Mouse (Mus musculus) erythroblast, embryonic 14.5 days (primary cell): ENCODE results near the gene Syn3. TPM values are rescaled to one million over a fixed set of nuclear protein-coding genes. Genes with fewer than 3 reads are reported as not detected.

ENCODE experiments used
- H3K27me3 ChIP-seq: 2 replicates; pipeline ENCODE4 v1.6.1; 2012; ENCODE audit warnings: inconsistent platforms; ENCODE audit not compliant: control insufficient read depth
- H3K36me3 ChIP-seq: 2 replicates; pipeline ENCODE4 v1.6.1; 2012; ENCODE audit warnings: mild to moderate bottlenecking, inconsistent platforms; ENCODE audit not compliant: control insufficient read depth
- H3K4me1 ChIP-seq: 2 replicates; pipeline ENCODE4 v1.6.1; 2012; ENCODE audit warnings: inconsistent platforms; ENCODE audit not compliant: control insufficient read depth
- H3K4me3 ChIP-seq: replicated peaks from 2 replicates; pipeline ENCODE3; 2012; ENCODE audit warnings: moderate library complexity, mild to moderate bottlenecking, inconsistent platforms
- H3K9me3 ChIP-seq: 2 replicates; pipeline ENCODE4 v1.6.1; 2012; ENCODE audit warnings: low read length, inconsistent platforms, mixed read lengths; ENCODE audit not compliant: control insufficient read depth
- GATA1 ChIP-seq: IDR thresholded peaks from 2 replicates; pipeline ENCODE4 v1.6.1; 2012; ENCODE audit warnings: low read length, inconsistent platforms, mixed read lengths
- TAL1 ChIP-seq: IDR thresholded peaks from 3 replicates; pipeline ENCODE4 v1.6.1; 2012; ENCODE audit warnings: low read length, inconsistent platforms, mixed read lengths
- polyA plus RNA-seq: library from polyadenylated mRNA; stranded (reverse); fragments of >175 nt; gene quantifications from 2 replicates; pipeline ENCODE4 v1.2.3, GENCODE M21; 2012

Gene Syn3
- polyA plus RNA-seq, 1 experiment, result not detected

DNA sequence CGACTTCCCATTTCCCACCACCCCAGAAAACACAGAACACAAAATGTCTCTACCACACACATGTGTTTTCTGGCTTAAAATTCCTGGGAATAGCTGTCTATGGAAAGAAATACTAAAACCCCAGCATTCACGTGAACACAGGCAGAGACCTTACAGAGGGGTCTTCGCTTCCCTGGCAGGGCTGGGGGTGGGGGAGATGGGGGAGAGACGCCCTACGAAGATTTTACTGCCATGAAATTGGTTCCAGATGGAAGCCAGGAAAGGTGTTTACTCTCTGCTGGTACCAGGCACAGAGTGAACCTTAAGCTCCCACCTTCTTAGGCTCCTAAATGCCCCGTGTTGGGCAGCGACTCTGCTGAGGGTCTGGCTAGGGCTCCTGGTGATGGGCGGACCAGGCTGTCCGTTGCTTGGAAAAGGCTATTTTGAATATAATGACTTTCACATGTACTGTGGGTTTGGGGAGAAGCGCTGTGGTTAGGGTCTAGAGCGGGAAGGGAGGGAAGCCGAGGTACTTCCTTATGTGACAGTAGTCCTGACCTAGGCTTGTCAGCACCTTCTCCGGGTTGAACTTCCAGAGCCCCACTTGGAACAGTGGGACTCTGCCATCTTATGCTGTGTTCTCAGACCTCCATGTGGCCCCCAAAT is 203.1 kb downstream of the Syn3 start:
- Histone ChIP-seq H3K36me3 (no peaks in the 10 kb centered on the region), H3K4me3 (no peak overlapping the region), H3K4me1 (peaks cover 3% of the 10 kb centered on the region), H3K27me3 (peaks cover 44% of the 10 kb centered on the region), H3K9me3 (peaks cover 2% of the 10 kb centered on the region; the same call in 1 of the 2 replicates)
- TF ChIP-seq TAL1 (no peak), GATA1 (no peak)

DNA sequence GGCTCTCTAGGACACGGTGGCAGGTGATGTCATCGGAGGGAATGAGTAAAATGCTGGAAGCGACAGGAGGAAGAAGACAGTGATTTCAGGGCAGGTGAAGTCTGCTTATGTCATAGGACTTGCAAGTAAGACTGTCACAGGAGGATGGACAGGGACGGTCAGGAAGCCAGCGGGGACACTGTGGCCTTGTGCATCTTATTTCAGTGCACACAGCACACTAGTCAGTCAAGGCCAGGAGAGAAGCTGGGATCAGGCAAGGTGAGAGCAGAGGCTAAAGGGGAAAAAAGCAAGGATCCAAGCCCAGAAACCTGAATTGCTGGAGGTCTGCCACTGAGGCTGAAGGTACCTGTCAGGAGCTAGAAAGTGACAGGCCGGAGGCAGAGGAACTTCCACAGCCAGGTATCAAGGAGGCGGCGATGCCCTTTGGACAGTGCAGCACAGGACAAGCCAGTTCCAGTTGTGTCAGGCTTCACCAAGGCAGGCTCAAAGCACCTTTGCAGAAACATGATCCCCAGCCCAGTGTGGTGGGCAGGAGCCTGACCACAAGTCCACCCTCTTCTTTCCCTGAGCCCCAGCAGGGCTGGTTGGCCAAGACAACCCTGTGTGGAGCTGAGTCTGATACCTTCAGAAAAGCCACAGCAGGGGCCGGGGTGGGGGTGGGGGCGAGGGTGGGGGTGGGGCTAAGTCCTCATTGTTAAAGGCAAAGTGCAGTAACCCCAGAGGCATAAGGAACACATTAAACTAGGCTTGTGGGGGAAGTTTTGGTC is 203.9 kb downstream of the Syn3 start:
- Histone ChIP-seq H3K4me1 (no peaks in the 10 kb centered on the region), H3K27me3 (peaks cover 36% of the 10 kb centered on the region), H3K36me3 (no peaks in the 10 kb centered on the region), H3K9me3 (no peaks in the 10 kb centered on the region), H3K4me3 (no peak overlapping the region)
- TF ChIP-seq TAL1, result no peak
- no peak for TF ChIP-seq GATA1

DNA sequence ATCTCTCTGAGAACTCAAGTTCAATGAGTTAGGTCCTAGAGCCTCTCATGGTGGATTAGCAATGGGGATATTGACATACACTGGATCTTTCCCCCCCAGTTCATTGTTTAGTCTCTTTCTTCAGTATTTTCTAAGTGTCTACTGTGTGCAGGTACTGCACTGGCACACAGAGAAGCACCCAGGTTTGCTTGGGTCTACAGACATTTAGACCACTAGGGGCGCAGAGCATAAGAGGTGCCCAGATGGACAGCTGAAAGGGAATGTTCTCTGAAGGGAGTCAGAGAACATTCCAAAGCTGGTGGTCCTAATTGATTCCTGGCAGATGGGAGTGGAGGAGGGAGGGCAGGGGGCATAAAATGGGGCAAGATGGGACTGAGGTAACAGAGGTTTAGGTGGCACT is 204.8 kb downstream of the Syn3 start:
- Histone ChIP-seq H3K4me1 (no peaks in the 10 kb centered on the region), H3K4me3 (no peak overlapping the region), H3K36me3 (no peaks in the 10 kb centered on the region), H3K9me3 (no peaks in the 10 kb centered on the region), H3K27me3 (peaks cover 27% of the 10 kb centered on the region)
- no peak for TF ChIP-seq TAL1

DNA sequence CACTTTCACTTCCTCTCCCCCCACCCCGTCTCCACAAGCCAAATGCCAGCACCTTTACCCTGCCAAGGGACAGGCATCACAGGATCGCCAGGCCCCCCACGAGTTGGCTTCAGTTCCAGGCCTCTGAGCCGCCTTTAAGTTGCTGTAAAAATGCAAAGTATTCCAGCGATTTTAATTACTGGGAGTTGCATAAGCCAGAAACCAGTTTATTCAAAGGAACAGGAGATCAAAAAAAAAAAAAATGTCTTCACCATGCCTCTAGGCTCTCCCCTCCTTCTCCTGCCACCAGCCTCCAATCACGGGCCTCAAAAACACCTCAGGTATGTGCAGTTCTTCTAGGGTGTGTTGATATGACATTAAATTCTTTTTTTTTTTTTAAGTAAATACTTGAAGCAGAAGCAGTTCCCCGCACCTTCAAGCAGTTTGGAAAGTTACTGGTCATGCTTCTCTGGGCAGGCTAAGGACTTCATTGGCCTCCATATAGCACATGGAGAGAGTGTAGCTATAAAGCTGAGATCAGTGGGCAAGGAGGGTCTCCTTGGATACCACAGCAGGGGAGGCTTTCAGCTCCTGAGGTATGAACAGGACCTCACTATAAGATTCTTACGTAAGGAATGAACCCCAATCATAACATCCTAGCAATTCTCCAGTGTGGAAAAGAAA is 208.5 kb downstream of the Syn3 start:
- Histone ChIP-seq H3K9me3 (no peaks in the 10 kb centered on the region), H3K27me3 (peaks cover 6% of the 10 kb centered on the region), H3K4me3 (no peak overlapping the region), H3K36me3 (no peaks in the 10 kb centered on the region), H3K4me1 (no peaks in the 10 kb centered on the region)
- TF ChIP-seq GATA1, result no peak
- no peak for TF ChIP-seq TAL1

DNA sequence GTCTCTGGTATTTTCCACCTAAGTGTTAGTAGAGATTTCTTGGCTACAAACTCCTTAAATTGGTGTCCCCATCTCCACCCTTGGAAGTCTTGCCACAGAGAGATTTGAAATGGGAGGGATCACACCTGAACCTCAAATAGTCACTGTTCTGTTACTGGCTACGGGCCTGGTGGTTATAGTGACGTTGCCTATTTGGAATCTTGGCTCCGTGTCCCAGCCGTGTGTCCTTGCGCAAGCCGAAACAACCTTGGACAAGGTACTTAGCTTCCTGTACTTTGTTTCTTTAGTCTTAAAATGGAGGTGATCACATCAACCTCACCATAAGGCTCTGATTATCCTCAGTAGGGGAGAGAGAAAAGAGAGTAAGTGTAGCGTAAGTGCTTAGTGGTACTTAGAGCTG is 212.2 kb downstream of the Syn3 start:
- no peak overlapping the region for H3K4me3 ChIP-seq
- TF ChIP-seq TAL1 (no peak), GATA1 (no peak)
- H3K36me3 ChIP-seq, result no peaks in the 10 kb centered on the region
- no peaks in the 10 kb centered on the region for H3K27me3 ChIP-seq
- H3K9me3 ChIP-seq, result no peaks in the 10 kb centered on the region
- no peaks in the 10 kb centered on the region for H3K4me1 ChIP-seq

DNA sequence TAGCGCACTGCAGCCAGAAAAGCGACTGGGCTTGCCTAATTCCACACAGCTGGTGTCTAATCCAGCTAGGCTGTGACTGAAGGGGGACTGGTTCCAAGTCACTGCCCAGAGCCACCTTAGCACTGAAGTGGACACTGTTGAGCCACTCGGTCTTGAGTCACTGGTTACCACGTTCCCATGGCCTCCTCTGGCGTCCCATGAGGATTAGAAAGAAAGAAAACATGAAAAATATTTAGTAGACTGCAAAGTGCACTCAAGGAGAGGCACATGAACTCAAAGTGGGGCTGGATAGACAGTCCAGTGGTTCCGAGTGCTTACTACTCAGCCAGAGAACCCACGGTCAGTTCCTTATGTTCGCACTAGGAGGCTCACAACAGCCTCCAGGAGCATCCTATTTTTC is 217.5 kb downstream of the Syn3 start:
- H3K36me3 ChIP-seq, result no peaks in the 10 kb centered on the region
- no peak overlapping the region for H3K4me3 ChIP-seq
- no peaks in the 10 kb centered on the region for H3K9me3 ChIP-seq
- no peaks in the 10 kb centered on the region for H3K27me3 ChIP-seq
- TF ChIP-seq GATA1 (no peak), TAL1 (no peak)
- no peaks in the 10 kb centered on the region for H3K4me1 ChIP-seq

DNA sequence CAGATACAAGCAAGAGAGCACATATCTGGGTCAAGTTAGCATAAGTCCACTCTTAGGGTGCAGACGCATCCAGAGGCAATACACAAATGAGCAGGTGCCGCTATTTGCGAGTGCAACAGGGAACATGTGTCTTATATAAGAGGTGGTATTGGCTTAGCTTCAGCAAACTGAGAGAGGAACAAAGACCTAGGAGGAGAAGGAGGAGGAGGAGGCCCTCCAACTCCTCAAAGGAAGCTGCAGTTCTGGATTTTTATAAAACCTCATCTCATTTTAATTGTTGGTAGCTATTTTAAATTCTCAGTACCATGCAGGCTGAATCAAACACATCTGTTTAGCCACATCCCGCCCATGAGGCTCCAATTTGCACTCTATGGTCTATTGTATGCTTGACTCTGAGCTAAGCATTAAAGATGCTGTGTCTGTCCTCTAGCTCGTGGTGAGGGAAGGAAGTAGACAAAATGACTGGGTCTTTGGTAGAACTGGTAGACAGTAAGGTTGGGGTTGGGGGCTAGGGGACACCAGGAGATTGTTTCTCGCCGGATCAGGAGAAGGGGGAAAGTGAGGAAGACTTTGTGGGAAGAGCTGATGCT is 219.0 kb downstream of the Syn3 start:
- Histone ChIP-seq H3K4me3 (no peak overlapping the region), H3K4me1 (no peaks in the 10 kb centered on the region), H3K9me3 (no peaks in the 10 kb centered on the region), H3K27me3 (no peaks in the 10 kb centered on the region), H3K36me3 (no peaks in the 10 kb centered on the region)
- TF ChIP-seq TAL1 (no peak), GATA1 (no peak)

DNA sequence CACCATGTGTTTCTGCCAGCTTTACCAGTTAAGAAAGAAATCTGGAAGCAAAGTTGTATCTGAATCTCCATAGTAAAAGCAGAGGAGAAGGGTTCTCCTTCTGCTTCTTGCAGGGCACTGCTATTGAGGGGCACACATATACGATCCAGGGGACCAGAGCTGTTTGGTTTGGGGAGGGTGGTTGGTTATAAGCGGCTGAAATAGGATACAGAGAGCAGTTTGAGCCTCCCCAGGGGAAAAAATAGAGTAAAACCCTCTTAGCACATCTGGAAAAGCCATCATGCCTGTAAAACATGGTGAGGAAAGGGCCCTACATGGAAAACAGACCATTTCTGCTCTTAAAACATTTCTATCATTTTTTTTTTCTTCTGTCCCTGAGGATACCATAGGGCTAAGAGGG is 220.2 kb downstream of the Syn3 start:
- no peaks in the 10 kb centered on the region for H3K4me1 ChIP-seq
- no peaks in the 10 kb centered on the region for H3K27me3 ChIP-seq
- H3K4me3 ChIP-seq, result no peak overlapping the region
- TF ChIP-seq GATA1 (no peak), TAL1 (no peak)
- no peaks in the 10 kb centered on the region for H3K9me3 ChIP-seq
- H3K36me3 ChIP-seq, result no peaks in the 10 kb centered on the region

DNA sequence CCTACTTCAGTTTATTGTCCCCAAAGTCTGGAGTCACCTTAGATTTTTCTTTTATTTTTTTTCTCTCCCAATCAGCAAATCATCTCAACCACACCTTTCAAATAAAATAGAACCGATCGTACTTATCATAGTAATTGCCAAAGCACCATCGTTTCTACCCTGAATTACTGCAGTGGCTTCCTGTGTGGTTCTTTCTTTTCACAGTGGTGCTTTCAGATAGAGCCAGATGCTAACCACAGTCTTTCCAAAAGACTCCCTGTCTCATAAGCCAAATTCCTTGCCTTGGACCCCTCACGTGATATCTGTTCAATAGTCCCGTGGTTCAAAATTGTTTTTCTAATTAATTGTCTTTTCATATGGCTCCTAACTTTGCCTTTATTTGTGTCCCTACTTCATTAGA is 221.4 kb downstream of the Syn3 start:
- TF ChIP-seq TAL1, result no peak
- no peak for TF ChIP-seq GATA1
- Histone ChIP-seq H3K9me3 (no peaks in the 10 kb centered on the region), H3K4me1 (no peaks in the 10 kb centered on the region), H3K36me3 (no peaks in the 10 kb centered on the region), H3K4me3 (no peak overlapping the region), H3K27me3 (no peaks in the 10 kb centered on the region)
